Mouse (Mus musculus): Measurements from ENCODE around the gene Amd1.

Amd1 gene

GRCm38 (mm10) chr10:40250969-40251368 lies 51.0 kb downstream of the Amd1 start:
- DNase-seq = no peak

GRCm38 (mm10) chr10:40249625-40250024 lies 52.4 kb downstream of the Amd1 start:
- DNase-seq = peak; percentile 36

DNA sequence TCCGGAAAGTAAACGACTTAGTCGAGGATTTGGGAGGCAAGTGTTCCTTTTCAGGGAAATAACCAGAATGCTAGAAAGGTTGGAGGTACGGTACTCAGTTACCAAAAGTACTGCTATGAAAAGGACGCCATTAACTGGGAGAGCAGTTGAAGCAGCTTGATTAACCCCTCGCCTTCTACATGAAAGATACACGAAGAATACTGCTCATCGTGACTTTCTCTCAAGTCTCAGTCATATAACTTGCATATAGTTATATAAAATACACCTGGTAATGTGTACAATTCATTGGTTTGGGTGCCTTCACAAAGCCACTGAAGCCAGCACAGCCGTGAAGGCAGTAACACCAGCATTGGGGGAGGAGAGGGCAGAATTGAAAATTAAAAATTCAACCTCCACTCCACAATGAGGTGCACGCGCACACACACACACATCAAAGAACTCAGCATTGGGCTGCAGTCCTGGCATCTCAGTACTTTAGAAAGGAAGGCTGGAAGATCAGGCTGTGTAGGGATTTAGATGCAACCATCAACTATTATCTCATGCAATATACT lies 54.7 kb downstream of the Amd1 start:
- DNase-seq = peak; percentile 15

- peak; percentile 77 for DNase-seq
Measured at GRCm38 (mm10) chr10:40246374-40247165, 55.4 kb downstream of the Amd1 start, which contains the start of gene Rpf2. Gene Rpf2 (minus strand): TSS chr10:40247036.

DNA sequence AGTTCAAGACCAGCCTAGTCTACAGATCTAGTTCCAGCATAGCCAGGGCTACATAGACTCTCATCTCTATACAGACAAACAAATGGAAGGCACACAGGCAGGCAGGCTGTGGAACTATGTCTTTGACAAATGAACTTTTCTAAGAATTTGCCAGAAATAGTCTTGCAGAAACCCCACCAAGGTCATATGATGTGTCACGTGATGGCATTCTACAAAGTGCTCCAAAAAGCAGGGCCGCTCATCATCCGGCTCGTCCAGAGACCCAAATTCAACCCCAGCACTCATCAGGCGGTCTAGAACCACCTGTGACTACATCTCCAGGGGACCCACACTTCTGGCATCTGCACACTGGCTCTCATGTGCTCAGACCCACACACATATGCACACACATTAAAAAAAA lies 64.2 kb downstream of the Amd1 start:
- DNase-seq = no peak

All from thymus, postnatal 25 days (tissue).